Mouse (Mus musculus) cortical plate, adult 2 months (tissue): ENCODE measurements around the gene Olfr322.

ENCODE experiments used
- CTCF ChIP-seq: fragments of 200-500 bp; IDR thresholded peaks from 2 replicates; pipeline ENCODE4 v1.5.1; 2011; ENCODE audit warnings: mild to moderate bottlenecking, control low read depth, low read length; ENCODE audit not compliant: insufficient read depth; ENCODE audit errors: extremely low read depth
- POLR2A ChIP-seq: fragments of 200-500 bp; IDR thresholded peaks from 2 replicates; pipeline ENCODE4 v1.6.1; 2011; ENCODE audit warnings: mild to moderate bottlenecking, low read length, control low read depth; ENCODE audit not compliant: insufficient read depth; ENCODE audit errors: extremely low read depth

GRCm38 (mm10) chr11:58630401-58630800, 28.2 kb upstream of the Olfr322 start, which contains the start of gene Olfr323:
- no peak for TF ChIP-seq CTCF
- no peak for TF ChIP-seq POLR2A
